Mouse (Mus musculus) embryonic facial prominence, embryonic 13.5 days (tissue): Measurements from ENCODE around the gene Acvr1b. TPM values are rescaled to one million over a fixed set of nuclear protein-coding genes. Genes with fewer than 3 reads are reported as not detected.

Experiments used
- ATAC-seq: fragments of 200-750 bp; cut with Nextera tagmentation; 2 replicates; pipeline ENCODE4 v1.8.0; 2017; ENCODE audit warnings: low read depth; ENCODE audit not compliant: insufficient number of reproducible peaks, insufficient read depth, low FRiP score, low TSS enrichment
- H3K27ac ChIP-seq: fragments of 300-500 bp; sonication (generic); 2 replicates; pipeline ENCODE4 v1.5.1; 2015; ENCODE audit warnings: moderate library complexity, mild to moderate bottlenecking, inconsistent platforms
- H3K27me3 ChIP-seq: fragments of 300-500 bp; sonication (generic); 2 replicates; pipeline ENCODE4 v1.6.1; 2015; ENCODE audit warnings: mild to moderate bottlenecking, inconsistent platforms
- H3K36me3 ChIP-seq: fragments of 300-500 bp; sonication (generic); 2 replicates; pipeline ENCODE4 v1.6.1; 2015; ENCODE audit warnings: mild to moderate bottlenecking, inconsistent platforms
- H3K4me1 ChIP-seq: fragments of 300-500 bp; sonication (generic); 2 replicates; pipeline ENCODE4 v1.6.1; 2015; ENCODE audit warnings: inconsistent platforms
- H3K4me2 ChIP-seq: fragments of 300-500 bp; sonication (generic); 2 replicates; pipeline ENCODE4 v1.6.1; 2015; ENCODE audit warnings: moderate library complexity, mild to moderate bottlenecking, inconsistent platforms
- H3K4me3 ChIP-seq: fragments of 300-500 bp; sonication (generic); 2 replicates; pipeline ENCODE4 v1.5.1; 2015; ENCODE audit warnings: mild to moderate bottlenecking, inconsistent platforms
- H3K9ac ChIP-seq: fragments of 300-500 bp; sonication (generic); 2 replicates; pipeline ENCODE4 v1.6.1; 2015; ENCODE audit warnings: mild to moderate bottlenecking, inconsistent platforms
- H3K9me3 ChIP-seq: fragments of 300-500 bp; sonication (generic); 2 replicates; pipeline ENCODE4 v1.6.1; 2016; ENCODE audit warnings: inconsistent platforms
- WGBS: fragments of 180-500 bp; shearing (Covaris S2); methylation state at CpG from one replicate; pipeline ENCODE4 v1.1.7; 2015; ENCODE audit warnings: mixed read lengths; 5-methylcytosine and 5-hydroxymethylcytosine counted together
- polyA plus RNA-seq: library from polyadenylated mRNA; unstranded; fragments of >200 nt; fragmentation: Nextera tagmentation; extraction: Ambion mirVana; gene quantifications from 2 replicates; pipeline ENCODE4 v1.2.1, GENCODE M21; 2015

Acvr1b gene
- polyA plus RNA-seq, 1 experiment from 2014 or later = 8.0 TPM

GRCm38 (mm10) chr15:101222897-101223482 lies 49.1 kb downstream of the Acvr1b start:
- Histone ChIP-seq H3K4me2 (peak overlapping the region; percentile 85), H3K9me3 (no peaks in the 10 kb centered on the region), H3K27me3 (peaks cover 10% of the 10 kb centered on the region; the same call in 1 of the 2 replicates), H3K4me3 (peak overlapping the region; percentile 89; the same call in 1 of the 2 replicates), H3K9ac (no peak overlapping the region), H3K27ac (peak overlapping the region; percentile 16; the same call in 1 of the 2 replicates), H3K4me1 (peaks cover 69% of the 10 kb centered on the region), H3K36me3 (peaks cover 4% of the 10 kb centered on the region; the same call in 1 of the 2 replicates)
- WGBS = 48% methylated on average over 13 of the region's 13 CpGs
- no peak for ATAC-seq

GRCm38 (mm10) chr15:101223596-101223995 lies 49.7 kb downstream of the Acvr1b start:
- Histone ChIP-seq H3K9me3 (no peaks in the 10 kb centered on the region), H3K4me2 (peak overlapping the region; percentile 85), H3K27ac (peak overlapping the region; percentile 85; the same call in 1 of the 2 replicates), H3K4me3 (peak overlapping the region; percentile 89), H3K36me3 (peaks cover 4% of the 10 kb centered on the region; the same call in 1 of the 2 replicates), H3K4me1 (peaks cover 75% of the 10 kb centered on the region), H3K27me3 (peaks cover 10% of the 10 kb centered on the region; the same call in 1 of the 2 replicates), H3K9ac (peak overlapping the region; percentile 88)
- 11% methylated on average over 5 of the region's 5 CpGs for whole genome bisulfite sequencing
- ATAC-seq = no peak

GRCm38 (mm10) chr15:101224006-101224906 lies 50.4 kb downstream of the Acvr1b start, which contains the start of gene Grasp:
Grasp (plus strand) TSS chr15:101224188.
- H3K27ac ChIP-seq = peak within 1 kb of the TSS; percentile 85
- ATAC-seq = peak; percentile 77
- under 1% methylated on average over 69 of the region's 77 CpGs for WGBS
- peaks cover 78% of the 10 kb centered on the region for H3K4me1 ChIP-seq
- peaks cover 10% of the 10 kb centered on the region for H3K36me3 ChIP-seq
- H3K9ac ChIP-seq = peak within 1 kb of the TSS; percentile 88
- H3K4me3 ChIP-seq = peak within 1 kb of the TSS; percentile 89
- no peaks in the 10 kb centered on the region for H3K9me3 ChIP-seq
- H3K4me2 ChIP-seq = peak within 1 kb of the TSS; percentile 85
- peaks cover 10% of the 10 kb centered on the region; the same call in 1 of the 2 replicates for H3K27me3 ChIP-seq

- peak overlapping the region; percentile 89 for H3K4me3 ChIP-seq
- H3K27ac ChIP-seq = peak overlapping the region; percentile 85
- no peak for ATAC-seq
- H3K4me2 ChIP-seq = peak overlapping the region; percentile 85
- H3K9ac ChIP-seq = peak overlapping the region; percentile 88
- WGBS = 2% methylated on average over 14 of the region's 14 CpGs
- peaks cover 10% of the 10 kb centered on the region; the same call in 1 of the 2 replicates for H3K27me3 ChIP-seq
- H3K36me3 ChIP-seq = peaks cover 17% of the 10 kb centered on the region
- H3K9me3 ChIP-seq = no peaks in the 10 kb centered on the region
- peaks cover 75% of the 10 kb centered on the region for H3K4me1 ChIP-seq
These were observed 51.1 kb downstream of the Acvr1b start for GRCm38 (mm10) chr15:101224977-101225376.

GRCm38 (mm10) chr15:101227971-101228370 lies 54.1 kb downstream of the Acvr1b start:
- H3K4me1 ChIP-seq = peaks cover 61% of the 10 kb centered on the region
- WGBS = 8% methylated on average over 7 of the region's 7 CpGs

GRCm38 (mm10) chr15:101228866-101229590 lies 55.2 kb downstream of the Acvr1b start:
- Histone ChIP-seq H3K4me3 (no peak overlapping the region), H3K9ac (no peak overlapping the region), H3K27ac (peak overlapping the region; percentile 92; the same call in 1 of the 2 replicates), H3K4me1 (peaks cover 60% of the 10 kb centered on the region), H3K9me3 (no peaks in the 10 kb centered on the region), H3K36me3 (peaks cover 44% of the 10 kb centered on the region), H3K4me2 (no peak overlapping the region), H3K27me3 (no peaks in the 10 kb centered on the region)
- ATAC-seq = no peak
- WGBS = 87% methylated on average over 21 of the region's 21 CpGs

More at GRCm38 (mm10) chr15:101227971-101228370, 54.1 kb downstream of the Acvr1b start:
- H3K9ac ChIP-seq = peak overlapping the region; percentile 62; the same call in 1 of the 2 replicates
- H3K36me3 ChIP-seq = peaks cover 44% of the 10 kb centered on the region
- peak overlapping the region; percentile 92 for H3K27ac ChIP-seq
- no peak overlapping the region for H3K4me3 ChIP-seq
- peak overlapping the region; percentile 41 for H3K4me2 ChIP-seq
- no peaks in the 10 kb centered on the region for H3K9me3 ChIP-seq
- no peak for ATAC-seq
- peaks cover 4% of the 10 kb centered on the region; the same call in 1 of the 2 replicates for H3K27me3 ChIP-seq

GRCm38 (mm10) chr15:101230503-101230902 lies 56.6 kb downstream of the Acvr1b start:
- 93% methylated on average over 19 of the region's 19 CpGs for WGBS
- Histone ChIP-seq H3K9ac (no peak overlapping the region), H3K4me2 (no peak overlapping the region), H3K9me3 (no peaks in the 10 kb centered on the region), H3K4me3 (no peak overlapping the region), H3K36me3 (peaks cover 44% of the 10 kb centered on the region), H3K27me3 (no peaks in the 10 kb centered on the region), H3K4me1 (peaks cover 65% of the 10 kb centered on the region), H3K27ac (no peak overlapping the region)
- ATAC-seq = no peak

- H3K27me3 ChIP-seq = no peaks in the 10 kb centered on the region
- peak overlapping the region; percentile 44; the same call in 1 of the 2 replicates for H3K27ac ChIP-seq
- WGBS = 79% methylated on average over 23 of the region's 23 CpGs
- H3K4me2 ChIP-seq = 0 out of 2 replicates have a peak overlapping the region, but pooled peaks have one; percentile 1
- ATAC-seq = no peak
- H3K9me3 ChIP-seq = no peaks in the 10 kb centered on the region
- no peak overlapping the region for H3K4me3 ChIP-seq
- H3K4me1 ChIP-seq = peaks cover 65% of the 10 kb centered on the region
- peaks cover 44% of the 10 kb centered on the region for H3K36me3 ChIP-seq
- no peak overlapping the region for H3K9ac ChIP-seq
These were observed 57.3 kb downstream of the Acvr1b start for GRCm38 (mm10) chr15:101230995-101231647.

- WGBS = 60% methylated on average over 56 of the region's 56 CpGs
- Histone ChIP-seq H3K4me2 (0 out of 2 replicates have a peak overlapping the region, but pooled peaks have one; percentile 1), H3K36me3 (peaks cover 42% of the 10 kb centered on the region), H3K9ac (no peak overlapping the region), H3K27me3 (no peaks in the 10 kb centered on the region), H3K4me1 (peaks cover 64% of the 10 kb centered on the region), H3K4me3 (no peak overlapping the region), H3K9me3 (no peaks in the 10 kb centered on the region), H3K27ac (peak overlapping the region; percentile 44; the same call in 1 of the 2 replicates)
- ATAC-seq = no peak
These were observed 57.8 kb downstream of the Acvr1b start for GRCm38 (mm10) chr15:101231648-101232180.

GRCm38 (mm10) chr15:101232607-101233006 lies 58.7 kb downstream of the Acvr1b start:
- Histone ChIP-seq H3K4me1 (peaks cover 55% of the 10 kb centered on the region), H3K27me3 (no peaks in the 10 kb centered on the region), H3K9ac (no peak overlapping the region), H3K36me3 (peaks cover 40% of the 10 kb centered on the region), H3K4me2 (no peak overlapping the region), H3K27ac (peak overlapping the region; percentile 17), H3K4me3 (no peak overlapping the region), H3K9me3 (no peaks in the 10 kb centered on the region)
- WGBS = 48% methylated on average over 4 of the region's 4 CpGs
- no peak for ATAC-seq
